Mouse (Mus musculus) spleen, adult 2 months (tissue): ENCODE measurements around the gene Naaladl2. TPM values are rescaled to one million over a fixed set of nuclear protein-coding genes. Genes with fewer than 3 reads are reported as not detected.
"Not testable (repeated sequence)": the region's sequence is repeated elsewhere in the genome, so short reads cannot be mapped to it uniquely, and the experiment has no call there.

Experiments
- DNase-seq, 2 experiments: peaks; one replicate each; pipeline versions ENCODE4 v3.0.0 to v3.0.0-alpha.2; 2012 to 2021; ENCODE audit warnings: low spot score in 2 of 2, low read depth in 1 of 2
- H3K27ac ChIP-seq: fragments of 200-500 bp; 2 replicates; pipeline ENCODE4 v1.5.1; 2012; ENCODE audit warnings: low read length, inconsistent platforms; ENCODE audit not compliant: insufficient read depth
- H3K27me3 ChIP-seq: fragments of 200-500 bp; 2 replicates; pipeline ENCODE4 v1.6.1; 2012; ENCODE audit warnings: mild to moderate bottlenecking, moderate library complexity, low read length, inconsistent platforms; ENCODE audit not compliant: control insufficient read depth, insufficient read depth
- H3K36me3 ChIP-seq: fragments of 200-500 bp; 2 replicates; pipeline ENCODE4 v1.6.1; 2012; ENCODE audit warnings: mild to moderate bottlenecking, low read length, inconsistent platforms; ENCODE audit not compliant: control insufficient read depth, insufficient read depth
- H3K4me1 ChIP-seq: fragments of 200-500 bp; 2 replicates; pipeline ENCODE4 v1.6.1; 2011; ENCODE audit warnings: inconsistent platforms; ENCODE audit not compliant: control insufficient read depth, insufficient read depth, insufficient read length
- H3K4me3 ChIP-seq: fragments of 200-500 bp; 2 replicates; pipeline ENCODE4 v1.5.1; 2011; ENCODE audit warnings: mild to moderate bottlenecking, inconsistent platforms; ENCODE audit not compliant: insufficient read depth, insufficient read length; ENCODE audit errors: extremely low read depth
- CTCF ChIP-seq: fragments of 200-500 bp; IDR thresholded peaks from 2 replicates; pipeline ENCODE4 v1.5.1; 2011; ENCODE audit warnings: mild to moderate bottlenecking, inconsistent platforms; ENCODE audit not compliant: insufficient read depth, insufficient read length, insufficient replicate concordance; ENCODE audit errors: extremely low read depth
- POLR2A ChIP-seq: fragments of 200-500 bp; IDR thresholded peaks from 2 replicates; pipeline ENCODE4 v1.6.1; 2011; ENCODE audit warnings: low read depth, low read length, inconsistent platforms
- WGBS: fragments of 180-500 bp; shearing (Covaris S2); methylation state at CpG from one replicate; pipeline ENCODE4 v1.1.7; 2018; 5-methylcytosine and 5-hydroxymethylcytosine counted together
- polyA plus RNA-seq: library from polyadenylated mRNA; depleted of rRNA; stranded (reverse); fragments of >200 nt; gene quantifications from 2 replicates; pipeline ENCODE4 v1.2.3, GENCODE M21; 2012

Gene Naaladl2
- polyA plus RNA-seq, 1 experiment: not detected

DNA sequence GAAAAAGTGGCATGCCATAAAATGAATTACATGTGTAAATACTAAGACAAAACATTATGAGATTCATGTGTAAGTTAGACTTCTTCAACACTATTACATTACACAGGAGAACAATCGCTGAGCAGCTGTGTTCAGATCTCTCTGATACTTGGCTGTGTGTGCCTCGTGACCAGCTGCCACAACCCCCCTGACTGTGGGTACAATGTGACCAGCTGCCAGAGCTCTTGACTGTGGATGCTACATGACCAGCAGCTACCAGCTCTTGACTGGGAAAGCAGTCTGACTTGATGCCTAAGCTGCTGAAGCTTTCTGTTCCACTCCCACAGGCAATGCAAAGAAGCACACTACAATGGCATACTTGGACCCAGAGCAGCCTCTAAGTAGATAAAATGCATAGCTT lies 789.1 kb downstream of the Naaladl2 start:
- no peak for DNase-seq
- WGBS: 72% methylated on average over 2 of the region's 2 CpGs
- Histone ChIP-seq H3K4me1 (no peaks in the 10 kb centered on the region), H3K4me3 (no peak overlapping the region), H3K27ac (no peak overlapping the region), H3K36me3 (no peaks in the 10 kb centered on the region), H3K27me3 (no peaks in the 10 kb centered on the region)
- TF ChIP-seq POLR2A (no peak), CTCF (no peak)

DNA sequence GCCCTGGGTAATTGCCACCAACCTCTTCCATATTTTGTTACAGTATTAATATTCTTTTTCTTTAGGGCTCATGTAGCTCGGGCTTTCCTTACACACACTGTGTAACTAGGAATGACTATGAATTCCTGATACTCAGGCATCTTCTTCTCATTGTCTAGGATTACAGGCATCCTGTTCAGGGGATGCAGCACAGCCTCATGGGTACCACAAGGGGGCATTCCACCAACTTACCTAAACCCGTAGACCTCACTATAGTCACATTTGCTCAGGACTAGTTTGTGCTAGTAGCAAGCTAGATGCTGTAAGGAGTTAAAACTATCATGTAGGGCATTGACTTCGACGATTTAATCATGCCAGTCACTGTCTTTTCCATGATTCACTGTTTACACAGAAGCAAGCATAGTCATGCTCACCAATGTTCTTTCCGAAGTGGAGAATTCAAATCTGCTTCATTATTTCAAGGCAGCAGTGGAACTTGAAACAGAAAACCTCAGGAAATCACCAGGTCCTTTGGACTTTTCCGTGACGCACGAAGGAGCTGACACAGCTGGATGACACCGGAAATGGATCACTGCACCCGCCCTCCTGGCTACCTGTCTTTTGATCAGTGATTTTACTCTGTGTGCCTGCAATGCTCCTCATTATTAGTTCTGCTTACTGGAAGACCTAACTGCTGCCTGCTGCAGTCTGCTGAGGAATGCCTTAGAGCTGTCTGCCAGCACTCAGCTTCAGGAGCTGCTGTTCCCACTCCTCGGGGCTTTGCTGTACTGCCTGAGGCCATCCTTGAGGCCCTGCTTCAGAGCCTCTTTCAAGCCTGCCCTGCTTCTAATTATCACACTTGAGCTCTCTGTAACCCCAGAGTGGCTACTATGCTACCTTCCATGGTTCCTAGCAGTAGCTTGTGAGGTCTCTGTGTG lies 822.3 kb downstream of the Naaladl2 start:
- Histone ChIP-seq H3K27ac (no peak overlapping the region), H3K4me1 (no peaks in the 10 kb centered on the region), H3K36me3 (no peaks in the 10 kb centered on the region), H3K4me3 (no peak overlapping the region), H3K27me3 (no peaks in the 10 kb centered on the region)
- TF ChIP-seq POLR2A (no peak), CTCF (no peak)
- WGBS: 88% methylated on average over 11 of the region's 11 CpGs
- DNase-seq: no peak

DNA sequence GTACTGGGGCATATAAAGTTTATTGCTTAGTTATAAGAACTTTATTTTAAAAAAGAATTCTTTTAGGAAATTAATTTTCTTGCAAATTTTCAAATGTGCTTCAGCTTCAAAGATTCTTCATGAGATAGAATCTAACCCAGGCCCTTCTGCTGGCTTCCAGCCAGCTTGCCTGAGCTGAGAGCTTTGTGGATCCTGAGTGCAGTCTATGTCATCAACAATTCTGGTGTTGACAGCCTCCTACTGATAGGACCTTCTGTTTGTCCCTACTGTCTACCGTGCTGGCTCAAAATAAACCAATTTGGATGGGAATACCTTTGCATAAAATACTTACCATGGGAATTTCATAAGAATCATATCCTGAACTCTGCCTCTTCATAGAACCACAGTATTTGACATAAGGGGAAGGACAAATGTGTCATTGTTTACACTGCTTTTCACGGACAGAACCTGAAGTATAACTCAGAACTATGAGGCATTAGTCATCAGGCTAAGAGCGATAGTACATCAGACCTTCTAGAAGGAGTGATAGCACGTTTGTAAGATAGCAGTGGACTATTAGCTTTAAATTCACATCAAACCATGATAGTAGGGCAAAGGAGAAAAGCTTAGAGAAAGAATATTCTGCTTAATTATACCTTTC lies 829.3 kb downstream of the Naaladl2 start:
- no peak for DNase-seq
- Histone ChIP-seq H3K4me3 (no peak overlapping the region), H3K27me3 (no peaks in the 10 kb centered on the region), H3K27ac (no peak overlapping the region), H3K4me1 (no peaks in the 10 kb centered on the region), H3K36me3 (no peaks in the 10 kb centered on the region)
- TF ChIP-seq CTCF: no peak
- TF ChIP-seq POLR2A: no peak
- 66% methylated on average over 4 of the region's 4 CpGs for WGBS

DNA sequence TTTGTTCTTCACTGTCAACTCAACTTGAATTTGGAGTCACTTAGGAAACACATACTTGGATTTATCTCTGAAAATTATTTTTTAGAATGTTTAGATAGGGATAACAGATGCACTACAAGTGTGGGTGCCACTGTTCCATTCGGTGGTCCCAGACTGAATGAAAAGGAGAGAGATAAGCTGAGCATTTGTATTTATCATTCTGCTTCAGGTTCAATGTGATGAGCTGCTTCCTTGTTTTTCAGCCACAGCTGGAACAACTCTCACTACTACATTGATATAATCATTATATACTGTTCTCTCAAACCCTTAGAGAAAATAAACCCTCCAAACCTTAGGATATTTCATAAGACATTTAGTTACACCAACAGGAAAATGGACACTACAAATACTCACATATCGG lies 918.6 kb downstream of the Naaladl2 start:
- DNase-seq: no peak
- WGBS: 84% methylated on average over 2 of the region's 2 CpGs

DNA sequence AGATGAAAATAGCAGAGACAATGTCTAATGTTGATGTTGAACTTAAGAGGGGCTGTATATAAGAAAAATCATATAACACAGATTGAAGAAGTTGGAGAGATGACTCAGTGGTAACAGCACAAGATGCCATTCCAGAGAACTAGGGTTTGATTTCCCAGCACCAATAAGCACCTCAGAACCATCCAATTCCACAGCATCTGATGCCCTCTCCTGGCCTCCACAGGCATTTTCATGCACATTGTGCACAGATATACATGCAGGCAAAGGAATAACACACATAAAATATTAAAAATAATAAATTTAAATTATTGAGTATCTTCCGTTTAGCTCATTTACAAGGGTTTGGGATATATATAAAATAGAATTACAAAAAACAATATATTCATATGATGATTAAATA lies 926.6 kb downstream of the Naaladl2 start:
- DNase-seq: no peak
- no peaks in the 10 kb centered on the region for H3K27me3 ChIP-seq
- H3K36me3 ChIP-seq: no peaks in the 10 kb centered on the region
- no peak overlapping the region for H3K27ac ChIP-seq
- WGBS: 88% methylated on average over 1 of the region's 1 CpGs
- no peak for TF ChIP-seq POLR2A
- TF ChIP-seq CTCF: no peak
- H3K4me1 ChIP-seq: no peaks in the 10 kb centered on the region
- H3K4me3 ChIP-seq: no peak overlapping the region

More for the DNA sequence above, 918.6 kb downstream of the Naaladl2 start:
- no peaks in the 10 kb centered on the region for H3K36me3 ChIP-seq
- no peaks in the 10 kb centered on the region for H3K4me1 ChIP-seq
- no peaks in the 10 kb centered on the region for H3K27me3 ChIP-seq
- no peak overlapping the region for H3K27ac ChIP-seq
- TF ChIP-seq POLR2A: no peak
- TF ChIP-seq CTCF: no peak
- no peak overlapping the region for H3K4me3 ChIP-seq

DNA sequence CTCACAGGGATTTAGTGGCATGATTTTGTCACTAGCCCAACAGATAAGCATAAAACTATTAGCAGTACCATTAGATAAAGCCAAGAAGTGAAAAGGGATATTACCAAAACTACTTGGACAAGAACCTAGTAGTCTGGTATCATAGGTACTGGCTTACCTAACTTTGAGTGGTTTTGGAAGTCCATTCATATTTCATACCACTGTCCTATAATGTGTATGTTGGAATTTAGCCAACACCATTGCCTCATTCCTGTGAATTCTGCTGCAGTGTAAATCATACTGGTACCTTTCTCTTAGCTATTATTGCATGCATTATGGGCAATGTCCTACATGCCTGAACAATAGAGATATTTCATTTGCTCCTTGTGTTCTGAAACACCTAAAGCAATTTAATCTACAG lies 977.5 kb downstream of the Naaladl2 start:
- Histone ChIP-seq H3K27ac (no peak overlapping the region), H3K36me3 (no peaks in the 10 kb centered on the region), H3K27me3 (no peaks in the 10 kb centered on the region), H3K4me3 (no peak overlapping the region), H3K4me1 (no peaks in the 10 kb centered on the region)
- TF ChIP-seq CTCF: no peak
- no peak for TF ChIP-seq POLR2A
- no peak for DNase-seq

DNA sequence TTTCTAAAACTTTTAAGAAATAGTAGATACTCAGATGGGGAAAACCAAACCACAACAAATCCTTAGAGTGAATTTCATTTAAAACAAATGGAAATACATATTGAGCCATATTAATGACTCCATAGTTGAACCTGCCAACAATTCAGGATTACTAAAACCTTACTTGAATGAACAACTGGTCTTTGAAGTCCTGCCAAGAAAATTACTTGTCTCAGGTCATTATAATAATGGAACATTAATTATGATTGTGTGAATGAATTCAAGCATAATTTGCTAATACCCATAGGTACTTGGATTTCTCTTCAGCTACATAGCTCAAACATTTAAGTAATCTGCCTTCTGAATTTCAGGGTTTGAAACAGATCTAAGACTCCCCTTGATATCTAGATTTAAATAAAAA lies 980.1 kb downstream of the Naaladl2 start:
- Histone ChIP-seq H3K27ac (no peak overlapping the region), H3K36me3 (no peaks in the 10 kb centered on the region), H3K27me3 (no peaks in the 10 kb centered on the region), H3K4me3 (no peak overlapping the region), H3K4me1 (no peaks in the 10 kb centered on the region)
- no peak for DNase-seq
- TF ChIP-seq CTCF: no peak
- no peak for TF ChIP-seq POLR2A

DNA sequence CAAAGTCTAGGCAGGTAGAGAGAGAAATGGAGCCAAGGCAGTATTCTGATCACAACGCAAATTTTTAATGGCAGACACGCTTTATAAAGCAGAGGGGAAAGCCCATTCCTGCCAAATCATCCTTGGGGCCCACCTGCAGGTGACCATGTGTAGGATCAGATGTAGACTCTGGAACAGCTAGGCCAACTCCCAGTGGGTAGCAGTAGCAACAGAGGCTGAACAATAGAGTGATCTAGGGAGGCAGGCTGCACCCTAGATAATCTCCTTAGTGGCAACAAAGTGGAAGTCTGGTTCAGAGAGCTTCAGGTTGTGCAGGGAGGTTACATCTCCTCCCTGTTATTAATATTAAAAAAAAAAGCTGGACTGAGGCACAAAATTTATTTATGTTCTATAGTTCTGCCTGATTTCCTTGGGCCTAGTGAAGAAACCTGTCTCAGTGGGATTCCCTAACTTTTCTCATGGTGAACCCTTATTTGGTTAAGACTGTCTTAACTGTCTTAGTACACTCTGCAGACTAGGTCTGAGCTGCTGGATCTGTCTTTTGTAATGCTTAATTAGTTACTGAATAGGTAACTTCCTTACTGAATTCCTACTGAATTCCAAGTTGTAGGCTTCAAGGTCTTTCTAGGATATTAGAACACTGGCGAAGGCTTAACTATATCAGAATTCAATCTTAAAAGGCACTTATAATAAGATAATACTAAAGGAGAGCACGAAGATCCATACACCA lies 992.8 kb downstream of the Naaladl2 start:
- DNase-seq, H3K4me1 ChIP-seq, H3K36me3 ChIP-seq, H3K27ac ChIP-seq, H3K4me3 ChIP-seq, H3K27me3 ChIP-seq: not testable (repeated sequence)
- WGBS: 77% methylated on average over 4 of the region's 4 CpGs
